Mouse (Mus musculus): ENCODE results near the gene Wbp4. TPM values are rescaled to one million over a fixed set of nuclear protein-coding genes. Genes with fewer than 3 reads are reported as not detected.

Gene Wbp4
- total and polyA plus RNA-seq, 3 experiments, result 31.3 to 68.5 (median 36.2) TPM

DNA sequence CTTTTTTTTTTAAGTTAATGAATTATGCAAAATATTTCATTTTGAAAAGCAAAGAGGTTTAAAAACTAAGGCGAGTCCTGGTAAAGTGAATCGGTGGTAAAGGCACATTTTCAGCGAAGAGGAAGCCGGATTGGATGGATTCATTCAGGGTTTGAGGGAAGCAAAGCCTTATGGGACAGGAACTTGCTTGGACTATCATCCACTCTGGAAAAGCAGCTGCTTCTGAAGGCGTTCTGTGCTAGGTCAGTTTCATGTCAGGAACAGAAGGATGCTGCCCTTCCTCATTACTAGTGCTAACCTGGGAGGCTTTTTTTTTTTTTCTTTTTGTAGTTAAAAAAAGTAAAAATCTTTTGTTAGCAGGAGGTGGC is 34.9 kb upstream of the Wbp4 start:
- Histone ChIP-seq H3K4me3 (replicated peaks in 1 of 3; ENCODE audit: low read depth in 2 of 3, low read length in 2 of 3, poor library complexity in 1 of 3) (peak overlapping the region; percentile 65 to 83 (median 69)), H3K27ac (ENCODE audit: insufficient read depth, low read depth) (peak overlapping the region; percentile 37; the same call in 1 of the 2 replicates), H3K27me3 (replicated peaks) (no peaks in the 10 kb centered on the region), H3K36me3 (replicated peaks in 1 of 2; ENCODE audit: control insufficient read depth in 1 of 2, insufficient read depth in 1 of 2, low read length in 1 of 2) (no peaks in the 10 kb centered on the region), H3K4me1 (ENCODE audit: control insufficient read depth in 1 of 2, insufficient read depth in 2 of 2) (peaks cover 0 to 20% of the 10 kb centered on the region in 2 experiments; a peak in 2 of 4 replicates), H3K9ac (ENCODE audit: insufficient read depth, low read depth) (peak overlapping the region; percentile 99), H3K79me2 (replicated peaks; ENCODE audit: control insufficient read depth, extremely low read depth, insufficient read depth, poor library complexity, severe bottlenecking) (peaks cover 55% of the 10 kb centered on the region), H3K4me2 (ENCODE audit: insufficient read depth, low read depth, poor library complexity, severe bottlenecking) (peak overlapping the region; percentile 95), H3K9me3 (replicated peaks; ENCODE audit: low read length) (no peaks in the 10 kb centered on the region)
- no peak for TF ChIP-seq KAT2A (IDR thresholded peaks at IDR 0.05; ENCODE audit: insufficient replicate concordance, low read length)
- TF ChIP-seq UBTF (IDR thresholded peaks at IDR 0.05; ENCODE audit: low read depth, low read length), result no peak
- 0 out of 2 replicates have a peak, but pooled peaks have one; percentile 26 for TF ChIP-seq ELF1 (IDR thresholded peaks at IDR 0.05; ENCODE audit: low read depth, low read length)
- 0 out of 2 replicates have a peak, but pooled peaks have one; percentile 29 for TF ChIP-seq TCF12 (IDR thresholded peaks at IDR 0.05; ENCODE audit: low read depth, low read length)
- no peak for TF ChIP-seq MEF2A (IDR thresholded peaks at IDR 0.05; ENCODE audit: borderline replicate concordance, low read depth, low read length)
- TF ChIP-seq MXI1 (IDR thresholded peaks at IDR 0.05; ENCODE audit: low read depth, low read length), result peak; percentile 10; the same call in 1 of the 2 replicates
- 0 out of 2 replicates have a peak, but pooled peaks have one; percentile 2 for TF ChIP-seq MAX (IDR thresholded peaks at IDR 0.05; ENCODE audit: low read length)
- no peak for TF ChIP-seq ZKSCAN1 (IDR thresholded peaks at IDR 0.05; ENCODE audit: borderline replicate concordance, low read depth, low read length)
- TF ChIP-seq IRF4 (IDR thresholded peaks at IDR 0.05; ENCODE audit: low read depth, low read length), result no peak
- no peak for TF ChIP-seq CTCF (conservative IDR thresholded peaks at IDR 0.05 in 1 of 2, IDR thresholded peaks at IDR 0.05 in 1 of 2; ENCODE audit: low read depth in 2 of 2, low read length in 2 of 2)
- TF ChIP-seq GABPA (IDR thresholded peaks at IDR 0.05; ENCODE audit: insufficient replicate concordance, low read depth, low read length), result no peak
- TF ChIP-seq ZNF384 (IDR thresholded peaks at IDR 0.05; ENCODE audit: low read depth, low read length), result no peak; the same call in 1 of the 2 replicates
- TF ChIP-seq MYC (IDR thresholded peaks at IDR 0.05; ENCODE audit: low read depth, low read length), result 0 out of 2 replicates have a peak, but pooled peaks have one; percentile 11
- DNase-seq (ENCODE audit: extremely low read depth), result no peak
- dilution Hi-C loops (cut with MboI; ENCODE audit: extremely low pct_ligation_motif_present, extremely low pct_unique_long_range_greater_than_20kb, low sequenced_read_pairs), result no loop called here
- in situ Hi-C loops (cut with MboI; ENCODE audit: low pct_ligation_motif_present, low pct_unique_long_range_greater_than_20kb, low sequenced_read_pairs), result no loop called here

DNA sequence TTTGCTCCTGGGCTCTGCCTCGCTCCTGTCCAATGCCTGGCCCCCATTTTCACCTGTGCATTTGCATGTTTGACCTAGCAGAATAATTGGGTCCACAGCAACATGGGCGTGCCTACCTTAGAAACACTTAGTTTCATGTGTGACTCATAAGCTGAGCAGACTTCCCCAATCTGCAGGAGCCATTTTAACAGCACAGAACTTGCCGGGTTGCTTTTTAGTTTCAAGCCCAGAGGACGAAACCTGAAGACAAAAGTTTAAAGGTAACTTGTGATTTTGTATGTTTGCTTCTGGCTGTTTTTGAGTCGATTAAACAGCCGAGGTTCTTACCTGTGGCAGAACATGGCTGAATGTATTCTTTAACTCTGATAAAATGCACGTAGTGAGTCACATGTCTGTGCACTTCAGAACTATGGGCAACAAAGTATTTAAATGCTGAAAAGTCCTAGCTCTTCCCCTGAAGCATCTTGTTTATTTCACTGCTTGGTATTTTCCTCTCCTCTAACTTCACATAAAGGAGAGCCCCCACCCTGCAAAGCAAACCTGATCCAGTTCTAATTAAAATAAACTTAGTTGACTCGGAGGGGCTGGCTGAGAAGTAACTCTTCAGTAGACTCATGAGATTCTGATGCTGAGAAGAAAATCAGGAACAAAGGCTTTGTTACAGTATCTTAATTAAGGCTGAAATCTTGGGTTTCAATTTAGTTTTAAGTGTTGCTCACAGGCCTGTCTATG is 34.4 kb upstream of the Wbp4 start:
- peaks cover 49% of the 10 kb centered on the region for H3K79me2 ChIP-seq (replicated peaks; ENCODE audit: control insufficient read depth, extremely low read depth, insufficient read depth, poor library complexity, severe bottlenecking)
- H3K36me3 ChIP-seq (replicated peaks in 1 of 2; ENCODE audit: control insufficient read depth in 1 of 2, insufficient read depth in 1 of 2, low read length in 1 of 2), result no peaks in the 10 kb centered on the region
- H3K9ac ChIP-seq (ENCODE audit: insufficient read depth, low read depth), result peak overlapping the region; percentile 99
- peaks cover 0 to 16% of the 10 kb centered on the region in 2 experiments; a peak in 2 of 4 replicates for H3K4me1 ChIP-seq (ENCODE audit: control insufficient read depth in 1 of 2, insufficient read depth in 2 of 2)
- peak overlapping the region; percentile 77 for H3K27ac ChIP-seq (ENCODE audit: insufficient read depth, low read depth)
- H3K27me3 ChIP-seq (replicated peaks), result no peaks in the 10 kb centered on the region
- peak overlapping the region; percentile 65 to 83 (median 69) for H3K4me3 ChIP-seq (replicated peaks in 1 of 3; ENCODE audit: low read depth in 2 of 3, low read length in 2 of 3, poor library complexity in 1 of 3)
- dilution Hi-C loops (cut with MboI; ENCODE audit: extremely low pct_ligation_motif_present, extremely low pct_unique_long_range_greater_than_20kb, low sequenced_read_pairs), result no loop called here
- in situ Hi-C loops (cut with MboI; ENCODE audit: low pct_ligation_motif_present, low pct_unique_long_range_greater_than_20kb, low sequenced_read_pairs), result no loop called here
- H3K9me3 ChIP-seq (replicated peaks; ENCODE audit: low read length), result no peaks in the 10 kb centered on the region
- peak overlapping the region; percentile 95 for H3K4me2 ChIP-seq (ENCODE audit: insufficient read depth, low read depth, poor library complexity, severe bottlenecking)
- peak; percentile 96 for DNase-seq (ENCODE audit: extremely low read depth)
- no peak for TF ChIP-seq GABPA (IDR thresholded peaks at IDR 0.05; ENCODE audit: insufficient replicate concordance, low read depth, low read length)
- peak; percentile 74 for TF ChIP-seq TCF12 (IDR thresholded peaks at IDR 0.05; ENCODE audit: low read depth, low read length)
- 0 out of 2 replicates have a peak, but pooled peaks have one; percentile 51 for TF ChIP-seq MAZ (IDR thresholded peaks at IDR 0.05; ENCODE audit: low read depth, low read length)
- peak; percentile 57 for TF ChIP-seq MAX (IDR thresholded peaks at IDR 0.05; ENCODE audit: low read length)
- peak; percentile 77 for TF ChIP-seq EP300 (IDR thresholded peaks at IDR 0.05; ENCODE audit: low read length)
- TF ChIP-seq SMC3 (IDR thresholded peaks at IDR 0.05; ENCODE audit: low read depth, low read length), result no peak
- no peak for TF ChIP-seq CHD1 (IDR thresholded peaks at IDR 0.05; ENCODE audit: low read depth, low read length)
- TF ChIP-seq NRF1 (IDR thresholded peaks at IDR 0.05; ENCODE audit: low read depth, low read length), result peak; percentile 21; the same call in 1 of the 2 replicates
- no peak for TF ChIP-seq E2F4 (IDR thresholded peaks at IDR 0.05; ENCODE audit: insufficient replicate concordance, low read depth, low read length)
- TF ChIP-seq TBP (conservative IDR thresholded peaks at IDR 0.05; ENCODE audit: low read depth, low read length), result peak; percentile 95
- peak; percentile 27; the same call in 1 of the 2 replicates for TF ChIP-seq ELF1 (IDR thresholded peaks at IDR 0.05; ENCODE audit: low read depth, low read length)
- peak; percentile 96 for TF ChIP-seq SIN3A (IDR thresholded peaks at IDR 0.05; ENCODE audit: low read length)
- peak; percentile 81 for TF ChIP-seq ETS1 (conservative IDR thresholded peaks at IDR 0.05; ENCODE audit: low read depth, low read length)
- peak; percentile 58; the same call in 1 of the 2 replicates for TF ChIP-seq POLR2AphosphoS2 (IDR thresholded peaks at IDR 0.05; ENCODE audit: low read depth, low read length)
- peak; percentile 49 for TF ChIP-seq RCOR1 (conservative IDR thresholded peaks at IDR 0.05; ENCODE audit: low read depth, low read length)
- peak; percentile 93 for TF ChIP-seq IRF4 (IDR thresholded peaks at IDR 0.05; ENCODE audit: low read depth, low read length)
- TF ChIP-seq JUN (IDR thresholded peaks at IDR 0.05; ENCODE audit: insufficient read depth, low read depth, low read length), result peak; percentile 77
- peak; percentile 78 for TF ChIP-seq POLR2A (IDR thresholded peaks at IDR 0.05; ENCODE audit: low read depth, low read length)
- peak; percentile 61 for TF ChIP-seq NELFE (IDR thresholded peaks at IDR 0.05; ENCODE audit: low read depth, low read length)
- peak; percentile 78 for TF ChIP-seq JUND (conservative IDR thresholded peaks at IDR 0.05; ENCODE audit: low read depth, low read length)
- peak; percentile 70 for TF ChIP-seq MEF2A (IDR thresholded peaks at IDR 0.05; ENCODE audit: borderline replicate concordance, low read depth, low read length)
- peak; percentile 84; the same call in 1 of the 2 replicates for TF ChIP-seq MXI1 (IDR thresholded peaks at IDR 0.05; ENCODE audit: low read depth, low read length)
- TF ChIP-seq MYC (IDR thresholded peaks at IDR 0.05; ENCODE audit: low read depth, low read length), result peak; percentile 85

All from CH12.LX (cell line).